Mouse (Mus musculus) cerebellum, postnatal 36 days (tissue): ENCODE measurements around the gene Esp6.
"Not testable (repeated sequence)": the region's sequence is repeated elsewhere in the genome, so short reads cannot be mapped to it uniquely, and the experiment has no call there.

Experiments used
- DNase-seq, 2 experiments: peaks; one replicate each; pipeline ENCODE4 v3.0.0; 2021 to 2022; ENCODE audit warnings: mixed read lengths in 2 of 2

Esp6 gene

GRCm38 (mm10) chr17:40561207-40561606, at the start of gene Esp6:
Esp6 (plus strand) TSS chr17:40561507.
- no peak for DNase-seq

- DNase-seq, result no peak
Observed at GRCm38 (mm10) chr17:40519818-40520217, 41.5 kb upstream of the Esp6 start, which contains the start of gene Esp8. Esp8 (plus strand) TSS chr17:40520022.

- no peak for DNase-seq
Observed at GRCm38 (mm10) chr17:40529813-40530212, 31.5 kb upstream of the Esp6 start.

DNA sequence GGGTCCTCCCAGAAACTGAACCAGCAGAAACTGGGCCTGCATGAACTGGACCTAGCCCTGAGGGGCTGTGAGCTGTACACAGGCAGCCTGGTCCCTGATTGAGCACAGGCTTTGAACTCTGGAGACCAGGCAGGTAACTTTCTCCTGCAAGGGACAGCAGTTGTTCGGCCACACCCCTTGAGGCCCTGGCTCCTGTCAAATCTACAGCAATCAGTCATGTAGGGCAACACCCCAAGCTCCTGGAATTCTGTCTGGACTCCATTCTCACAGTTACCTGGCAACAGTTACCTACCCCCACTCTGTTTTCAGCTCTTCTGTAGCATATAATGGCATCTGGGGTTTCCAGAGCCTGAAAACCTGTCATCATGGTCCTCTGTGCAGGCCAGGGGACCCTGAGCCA, 30.2 kb upstream of the Esp6 start:
- DNase-seq, result no peak

- not testable (repeated sequence) for DNase-seq
Observed at GRCm38 (mm10) chr17:40547005-40547404, 14.3 kb upstream of the Esp6 start.

- no peak for DNase-seq
Observed at GRCm38 (mm10) chr17:40553470-40553869, 7.8 kb upstream of the Esp6 start.

- not testable (repeated sequence) for DNase-seq
Observed at GRCm38 (mm10) chr17:40583906-40584305, 22.6 kb downstream of the Esp6 start.

- no peak for DNase-seq
Observed at GRCm38 (mm10) chr17:40591297-40591696, 30.0 kb downstream of the Esp6 start.

DNA sequence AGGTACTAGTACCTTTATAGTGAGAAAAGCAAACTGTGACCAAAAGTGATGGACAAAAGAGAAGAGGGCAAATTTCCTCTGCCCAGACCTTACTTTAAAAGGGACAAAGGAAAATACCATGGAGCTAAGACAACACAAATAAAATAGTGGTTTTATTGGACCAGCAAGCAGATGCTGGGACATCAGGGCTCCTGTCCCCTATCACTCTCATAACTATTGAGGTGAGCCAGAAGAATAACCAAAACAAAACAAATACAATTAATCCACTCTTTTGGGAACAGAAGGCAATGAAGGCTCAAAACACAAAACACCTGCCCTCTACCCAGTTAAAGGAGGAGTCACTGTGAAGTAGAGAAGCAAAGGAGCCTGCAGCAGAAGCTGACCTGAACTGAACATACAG, 37.0 kb downstream of the Esp6 start, which contains the start of gene Esp4:
Gene Esp4 (plus strand): TSS at position 301 of the 400 bp plus-strand sequence.
- DNase-seq, result no peak
